Mouse (Mus musculus) duodenum, adult 2 months (tissue): ENCODE results near the gene Lgals7. TPM values are rescaled to one million over a fixed set of nuclear protein-coding genes. Genes with fewer than 3 reads are reported as not detected.

ENCODE experiments used
- polyA plus RNA-seq: library from polyadenylated mRNA; depleted of rRNA; stranded (reverse); fragments of >200 nt; gene quantifications from 2 replicates; pipeline ENCODE4 v1.2.3, GENCODE M21; 2012; ENCODE audit warnings: low replicate concordance; rRNA removed

Gene Lgals7
- 0.83 and 1.7 TPM in 2 replicates for polyA plus RNA-seq

DNA sequence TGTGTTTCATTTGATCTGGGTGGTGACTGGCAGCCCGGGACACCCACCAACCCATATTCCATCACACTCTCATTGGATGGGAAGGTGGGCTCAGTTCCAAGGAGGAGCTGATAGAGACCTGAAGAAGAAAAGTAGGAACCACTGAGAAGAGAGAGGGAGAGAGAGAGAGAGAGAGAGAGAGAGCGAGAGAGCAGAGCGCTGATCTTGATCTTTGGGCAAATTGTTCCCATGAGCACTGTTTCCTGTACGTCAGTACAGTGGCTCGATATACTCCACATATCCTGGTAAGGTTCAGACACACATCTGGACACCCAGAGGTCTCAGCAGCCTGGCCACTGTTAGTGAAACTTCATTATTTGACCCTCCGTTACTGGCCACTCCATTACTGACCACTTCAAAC is at the start of gene Lgals7:
TSS of gene Lgals7 (plus strand) at position 314 of the 400 bp plus-strand sequence.

DNA sequence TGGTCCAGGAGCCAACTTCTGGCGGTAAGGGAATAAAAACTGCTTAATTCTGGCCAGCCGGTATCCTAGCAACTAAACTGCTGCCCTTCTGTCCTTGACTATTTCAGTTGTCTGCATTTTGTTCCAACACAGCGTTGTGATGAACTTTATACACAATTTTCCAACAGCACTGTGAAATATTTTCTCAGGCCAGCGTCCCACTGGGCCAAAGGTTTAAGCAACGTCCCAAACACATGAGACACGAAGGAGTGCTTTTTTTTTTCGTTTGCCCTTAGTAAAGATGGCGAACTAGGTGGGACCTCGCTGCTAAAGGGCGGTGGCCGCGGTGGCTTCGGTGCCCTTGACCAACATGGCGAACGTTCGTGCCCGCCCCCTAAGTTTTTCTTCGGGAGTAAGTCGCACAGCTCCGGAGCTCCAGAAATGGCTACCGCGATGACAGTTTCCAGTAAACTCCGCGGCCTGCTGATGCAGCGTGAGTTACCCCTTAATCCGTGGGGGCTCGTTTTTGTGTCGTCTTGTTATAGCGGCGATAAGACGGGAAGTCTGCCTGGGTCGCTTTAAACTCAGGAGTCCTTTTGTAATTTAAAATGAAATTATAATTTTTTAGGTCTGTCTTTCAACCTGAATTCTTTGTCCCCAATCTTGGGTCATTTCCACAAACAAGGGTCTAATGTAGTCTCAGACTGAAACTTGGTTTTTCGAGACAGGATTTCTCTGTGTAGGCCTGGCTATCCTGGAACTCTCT is 38.5 kb upstream of the Lgals7 start, which contains the start of gene Ech1:
TSS of gene Ech1 (plus strand) at position 277 of the 745 bp plus-strand sequence.

DNA sequence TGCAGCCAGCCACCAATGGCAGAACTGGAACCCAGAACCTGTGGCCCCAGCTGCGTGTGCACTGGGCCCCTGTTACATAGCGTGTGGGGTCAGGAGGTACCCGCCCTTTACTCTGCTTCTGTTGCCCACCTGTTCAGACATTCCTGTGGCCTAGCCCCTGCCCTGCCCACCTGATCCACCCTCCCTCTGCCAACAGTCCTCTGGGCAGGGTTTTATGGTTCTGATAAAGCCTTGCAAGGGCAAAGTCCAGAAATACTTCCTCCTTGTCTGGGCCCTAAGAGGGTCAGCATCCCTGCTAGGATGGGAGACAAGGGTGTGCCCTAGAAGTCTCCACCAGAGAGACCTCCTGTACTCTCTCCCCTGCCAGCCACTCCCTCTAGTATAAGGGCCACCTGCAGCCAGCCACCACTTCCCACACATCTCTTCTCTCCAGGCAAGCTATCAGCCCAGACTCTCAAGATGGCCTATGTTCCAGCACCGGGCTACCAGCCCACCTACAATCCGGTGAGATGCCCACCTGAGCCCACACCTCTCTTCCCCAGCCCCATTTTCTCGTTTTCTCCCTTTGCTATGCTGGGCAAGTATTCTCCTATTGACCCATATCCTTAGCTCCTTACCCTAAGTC is 29.8 kb upstream of the Lgals7 start, which contains the start of gene Lgals4:
TSS of gene Lgals4 (plus strand) at position 132 of the 625 bp plus-strand sequence.

DNA sequence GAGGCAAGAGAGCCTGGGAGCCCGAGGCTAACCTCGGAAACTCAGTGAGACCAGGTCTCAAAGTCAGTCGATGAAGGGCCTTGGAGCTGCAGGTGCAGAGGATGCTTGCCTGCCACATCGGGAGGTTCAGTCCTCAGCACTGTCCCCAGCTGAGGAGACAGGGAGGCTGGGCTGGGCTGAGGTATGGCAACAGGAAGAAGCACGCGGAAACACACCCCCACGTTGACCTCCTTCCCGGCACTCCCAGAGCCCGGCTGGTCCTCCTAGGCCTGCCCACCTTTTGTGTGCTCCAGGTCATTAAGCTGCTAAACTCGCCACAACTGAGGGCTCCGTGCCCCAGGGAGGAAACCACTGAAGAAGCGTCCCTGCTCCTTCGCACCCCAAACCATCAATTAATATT is 17.5 kb downstream of the Lgals7 start, which contains the start of gene Capn12:
TSS of gene Capn12 (plus strand) at position 224 of the 400 bp plus-strand sequence.

Other genes starting within 250 kb of the Lgals7 start
- gene Acp7, start 232.5 kb upstream of the Lgals7 start, polyA plus RNA-seq: 0.05 TPM in 1 of 2 replicates, not detected in the other
- 1.2 and 1.3 TPM in 2 replicates for gene Fbxo27, start 171.0 kb upstream of the Lgals7 start, polyA plus RNA-seq
- gene Fbxo17, start 147.0 kb upstream of the Lgals7 start, polyA plus RNA-seq: 1.2 and 2.9 TPM in 2 replicates
- gene Mrps12, start 122.0 kb upstream of the Lgals7 start, polyA plus RNA-seq: 121 and 126 TPM in 2 replicates
- 26.1 and 35.4 TPM in 2 replicates for gene Sars2, start 121.9 kb upstream of the Lgals7 start, polyA plus RNA-seq
- gene Ccer2, start 107.7 kb upstream of the Lgals7 start, polyA plus RNA-seq: not detected in 2 replicates
- 28.7 and 28.8 TPM in 2 replicates for gene Sirt2, start 97.1 kb upstream of the Lgals7 start, polyA plus RNA-seq
- gene Nfkbib, start 96.3 kb upstream of the Lgals7 start, polyA plus RNA-seq: 85.4 and 139 TPM in 2 replicates
- gene Rinl, start 74.9 kb upstream of the Lgals7 start, polyA plus RNA-seq: 2.5 and 4.3 TPM in 2 replicates
- gene Hnrnpl, start 55.3 kb upstream of the Lgals7 start, polyA plus RNA-seq: 78.1 and 84.5 TPM in 2 replicates
- 266 and 315 TPM in 2 replicates for gene Ech1, start 38.6 kb upstream of the Lgals7 start, polyA plus RNA-seq
- 2,214 and 3,102 TPM in 2 replicates for gene Lgals4, start 30.0 kb upstream of the Lgals7 start, polyA plus RNA-seq
- gene Capn12, start 17.6 kb downstream of the Lgals7 start, polyA plus RNA-seq: 0.06 and 0.21 TPM in 2 replicates
- 595 and 810 TPM in 2 replicates for gene Actn4, start 98.5 kb downstream of the Lgals7 start, polyA plus RNA-seq
- 105 and 141 TPM in 2 replicates for gene Eif3k, start 118.0 kb downstream of the Lgals7 start, polyA plus RNA-seq
- gene Map4k1, start 118.2 kb downstream of the Lgals7 start, polyA plus RNA-seq: 8.1 and 21.6 TPM in 2 replicates